Mouse (Mus musculus) spleen, adult 2 months (tissue): ENCODE data around the gene Spi1. TPM values are rescaled to one million over a fixed set of nuclear protein-coding genes. Genes with fewer than 3 reads are reported as not detected.
"Not testable (repeated sequence)": the region's sequence is repeated elsewhere in the genome, so short reads cannot be mapped to it uniquely, and the experiment has no call there.

Experiments used
- DNase-seq, 2 experiments: peaks; one replicate each; pipeline versions ENCODE4 v3.0.0 to v3.0.0-alpha.2; 2012 to 2021; ENCODE audit warnings: low spot score in 2 of 2, low read depth in 1 of 2
- H3K27ac ChIP-seq: fragments of 200-500 bp; 2 replicates; pipeline ENCODE4 v1.5.1; 2012; ENCODE audit warnings: low read length, inconsistent platforms; ENCODE audit not compliant: insufficient read depth
- H3K27me3 ChIP-seq: fragments of 200-500 bp; 2 replicates; pipeline ENCODE4 v1.6.1; 2012; ENCODE audit warnings: mild to moderate bottlenecking, moderate library complexity, low read length, inconsistent platforms; ENCODE audit not compliant: control insufficient read depth, insufficient read depth
- H3K36me3 ChIP-seq: fragments of 200-500 bp; 2 replicates; pipeline ENCODE4 v1.6.1; 2012; ENCODE audit warnings: mild to moderate bottlenecking, low read length, inconsistent platforms; ENCODE audit not compliant: control insufficient read depth, insufficient read depth
- H3K4me1 ChIP-seq: fragments of 200-500 bp; 2 replicates; pipeline ENCODE4 v1.6.1; 2011; ENCODE audit warnings: inconsistent platforms; ENCODE audit not compliant: control insufficient read depth, insufficient read depth, insufficient read length
- H3K4me3 ChIP-seq: fragments of 200-500 bp; 2 replicates; pipeline ENCODE4 v1.5.1; 2011; ENCODE audit warnings: mild to moderate bottlenecking, inconsistent platforms; ENCODE audit not compliant: insufficient read depth, insufficient read length; ENCODE audit errors: extremely low read depth
- CTCF ChIP-seq: fragments of 200-500 bp; IDR thresholded peaks from 2 replicates; pipeline ENCODE4 v1.5.1; 2011; ENCODE audit warnings: mild to moderate bottlenecking, inconsistent platforms; ENCODE audit not compliant: insufficient read depth, insufficient read length, insufficient replicate concordance; ENCODE audit errors: extremely low read depth
- POLR2A ChIP-seq: fragments of 200-500 bp; IDR thresholded peaks from 2 replicates; pipeline ENCODE4 v1.6.1; 2011; ENCODE audit warnings: low read depth, low read length, inconsistent platforms
- WGBS: fragments of 180-500 bp; shearing (Covaris S2); methylation state at CpG from one replicate; pipeline ENCODE4 v1.1.7; 2018; 5-methylcytosine and 5-hydroxymethylcytosine counted together
- polyA plus RNA-seq: library from polyadenylated mRNA; depleted of rRNA; stranded (reverse); fragments of >200 nt; gene quantifications from 2 replicates; pipeline ENCODE4 v1.2.3, GENCODE M21; 2012; rRNA removed

Gene Spi1
- 199 and 220 TPM in 2 replicates for polyA plus RNA-seq

GRCm38 (mm10) chr2:91081775-91082695 is at the start of gene Spi1:
Gene Spi1, plus strand, starts transcription at chr2:91082390.
- TF ChIP-seq POLR2A: no peak
- no peak for TF ChIP-seq CTCF
- peaks cover 40% of the 10 kb centered on the region for H3K4me1 ChIP-seq
- 40% methylated on average over 13 of the region's 13 CpGs for WGBS

GRCm38 (mm10) chr2:91033000-91033399 is 49.2 kb upstream of the Spi1 start:
- Histone ChIP-seq H3K36me3 (no peaks in the 10 kb centered on the region), H3K27me3 (no peaks in the 10 kb centered on the region), H3K27ac (no peak overlapping the region), H3K4me3 (no peak overlapping the region), H3K4me1 (no peaks in the 10 kb centered on the region)
- 31% methylated on average over 3 of the region's 3 CpGs for WGBS
- no peak for DNase-seq
- TF ChIP-seq POLR2A: no peak
- TF ChIP-seq CTCF: no peak

More at GRCm38 (mm10) chr2:91081775-91082695, at the start of gene Spi1:
- H3K27ac ChIP-seq: peak within 1 kb of the TSS; percentile 96
- H3K4me3 ChIP-seq: peak within 1 kb of the TSS; percentile 32; the same call in 1 of the 2 replicates
- H3K36me3 ChIP-seq: no peaks in the 10 kb centered on the region
- H3K27me3 ChIP-seq: no peaks in the 10 kb centered on the region
- no peak for DNase-seq

- Histone ChIP-seq H3K27ac (no peak within 1 kb of the TSS), H3K4me1 (no peaks in the 10 kb centered on the region), H3K27me3 (no peaks in the 10 kb centered on the region), H3K36me3 (no peaks in the 10 kb centered on the region), H3K4me3 (no peak within 1 kb of the TSS)
- no peak for TF ChIP-seq POLR2A
- no peak for TF ChIP-seq CTCF
- WGBS: 84% methylated on average over 9 of the region's 9 CpGs
- DNase-seq: no peak
These were observed 46.8 kb upstream of the Spi1 start, which contains the start of gene Rapsn for GRCm38 (mm10) chr2:91035385-91035784. Gene Rapsn, plus strand, starts transcription at chr2:91035620.

- H3K4me1 ChIP-seq: peaks cover 3% of the 10 kb centered on the region; the same call in 1 of the 2 replicates
- no peaks in the 10 kb centered on the region for H3K36me3 ChIP-seq
- no peak overlapping the region for H3K4me3 ChIP-seq
- no peak for DNase-seq
- H3K27ac ChIP-seq: no peak overlapping the region
- TF ChIP-seq POLR2A (no peak), CTCF (no peak)
- 74% methylated on average over 8 of the region's 8 CpGs for WGBS
- H3K27me3 ChIP-seq: no peaks in the 10 kb centered on the region
These were observed 40.4 kb upstream of the Spi1 start for GRCm38 (mm10) chr2:91041786-91042185.

- WGBS: 22% methylated on average over 21 of the region's 21 CpGs
- DNase-seq: peak in 1 of 2 experiments; percentile 53
- Histone ChIP-seq H3K36me3 (no peaks in the 10 kb centered on the region), H3K4me3 (no peak overlapping the region), H3K27ac (no peak overlapping the region), H3K27me3 (no peaks in the 10 kb centered on the region), H3K4me1 (peaks cover 3% of the 10 kb centered on the region; the same call in 1 of the 2 replicates)
- TF ChIP-seq CTCF (no peak), POLR2A (no peak)
These were observed 39.4 kb upstream of the Spi1 start for GRCm38 (mm10) chr2:91042651-91043398.

- 80% methylated on average over 13 of the region's 13 CpGs for WGBS
- Histone ChIP-seq H3K36me3 (no peaks in the 10 kb centered on the region), H3K4me1 (peaks cover 3% of the 10 kb centered on the region; the same call in 1 of the 2 replicates), H3K27ac (no peak overlapping the region), H3K27me3 (no peaks in the 10 kb centered on the region), H3K4me3 (no peak overlapping the region)
- DNase-seq: no peak
- TF ChIP-seq POLR2A: no peak
- TF ChIP-seq CTCF: no peak
These were observed 37.5 kb upstream of the Spi1 start for GRCm38 (mm10) chr2:91044727-91045126.

- H3K4me1 ChIP-seq, H3K27me3 ChIP-seq, DNase-seq, H3K4me3 ChIP-seq, H3K36me3 ChIP-seq, H3K27ac ChIP-seq: not testable (repeated sequence)
- 88% methylated on average over 1 of the region's 1 CpGs for WGBS
These were observed 36.4 kb upstream of the Spi1 start for GRCm38 (mm10) chr2:91045805-91046204.
